Mouse (Mus musculus) neural tube, embryonic 15.5 days (tissue): ENCODE measurements at regions not wholly inside any gene's neighbourhood (a gene's known extent, or its start where the extent isn't known, plus 50 kb on each side); places are given as distances from the start of the nearest gene placed in this dataset.

ENCODE experiments used
- ATAC-seq: fragments of 200-750 bp; cut with Nextera tagmentation; 2 replicates; pipeline ENCODE4 v1.8.0; 2017; ENCODE audit warnings: mild to moderate bottlenecking, moderate TSS enrichment, moderate library complexity; ENCODE audit not compliant: low FRiP score
- H3K27ac ChIP-seq: fragments of 300-500 bp; sonication (generic); replicated peaks from 2 replicates; pipeline ENCODE4 v1.5.1; 2015; ENCODE audit warnings: mild to moderate bottlenecking, inconsistent platforms
- H3K27me3 ChIP-seq: fragments of 300-500 bp; sonication (generic); replicated peaks from 2 replicates; pipeline ENCODE4 v1.6.1; 2015; ENCODE audit warnings: inconsistent platforms
- H3K36me3 ChIP-seq: fragments of 300-500 bp; sonication (generic); 2 replicates; pipeline ENCODE4 v1.6.1; 2015; ENCODE audit warnings: inconsistent platforms
- H3K4me1 ChIP-seq: fragments of 300-500 bp; sonication (generic); 2 replicates; pipeline ENCODE4 v1.6.1; 2015; ENCODE audit warnings: inconsistent platforms
- H3K4me2 ChIP-seq: fragments of 300-500 bp; sonication (generic); 2 replicates; pipeline ENCODE4 v1.6.1; 2015; ENCODE audit warnings: inconsistent platforms, mild to moderate bottlenecking, moderate library complexity
- H3K4me3 ChIP-seq: fragments of 300-500 bp; sonication (generic); replicated peaks from 2 replicates; pipeline ENCODE4 v1.5.1; 2015; ENCODE audit warnings: mild to moderate bottlenecking, inconsistent platforms
- H3K9ac ChIP-seq: fragments of 300-500 bp; sonication (generic); replicated peaks from 2 replicates; pipeline ENCODE4 v1.6.1; 2015; ENCODE audit warnings: mild to moderate bottlenecking, inconsistent platforms
- H3K9me3 ChIP-seq: fragments of 300-500 bp; sonication (generic); replicated peaks from 2 replicates; pipeline ENCODE4 v1.6.1; 2016; ENCODE audit warnings: inconsistent platforms
- WGBS: fragments of 180-500 bp; shearing (Covaris S2); methylation state at CpG from one replicate; pipeline ENCODE4 v1.1.7; 2015; ENCODE audit warnings: mixed read lengths; 5-methylcytosine and 5-hydroxymethylcytosine counted together

DNA sequence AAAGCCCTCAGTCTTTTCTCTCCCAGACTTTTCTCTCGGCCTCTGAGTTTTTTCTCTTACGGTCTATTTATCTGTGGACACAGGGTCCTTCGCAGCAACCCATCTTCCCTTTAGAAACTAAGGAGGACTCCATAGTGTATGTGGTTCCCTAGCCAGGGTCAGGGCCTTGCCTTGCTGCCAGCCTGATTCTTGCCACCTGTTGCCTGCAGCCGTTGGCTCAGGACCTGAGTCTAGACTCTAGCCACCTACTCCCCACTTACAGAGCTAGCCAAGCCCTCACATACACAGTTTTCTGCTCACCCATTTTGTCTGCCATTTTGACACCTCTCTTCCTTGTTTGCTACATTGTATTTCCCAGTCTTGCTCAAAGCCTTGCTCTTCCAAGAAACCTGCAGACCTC lies 165.2 kb downstream of the Zfp36l1 start:
- Histone ChIP-seq H3K4me3 (no peak overlapping the region), H3K4me1 (peaks cover 19% of the 10 kb centered on the region; the same call in 1 of the 2 replicates), H3K9ac (no peak overlapping the region), H3K36me3 (no peaks in the 10 kb centered on the region), H3K9me3 (no peaks in the 10 kb centered on the region), H3K27ac (no peak overlapping the region), H3K4me2 (no peak overlapping the region), H3K27me3 (no peaks in the 10 kb centered on the region)
- 95% methylated on average over 4 of the region's 4 CpGs for WGBS
- ATAC-seq, result no peak

DNA sequence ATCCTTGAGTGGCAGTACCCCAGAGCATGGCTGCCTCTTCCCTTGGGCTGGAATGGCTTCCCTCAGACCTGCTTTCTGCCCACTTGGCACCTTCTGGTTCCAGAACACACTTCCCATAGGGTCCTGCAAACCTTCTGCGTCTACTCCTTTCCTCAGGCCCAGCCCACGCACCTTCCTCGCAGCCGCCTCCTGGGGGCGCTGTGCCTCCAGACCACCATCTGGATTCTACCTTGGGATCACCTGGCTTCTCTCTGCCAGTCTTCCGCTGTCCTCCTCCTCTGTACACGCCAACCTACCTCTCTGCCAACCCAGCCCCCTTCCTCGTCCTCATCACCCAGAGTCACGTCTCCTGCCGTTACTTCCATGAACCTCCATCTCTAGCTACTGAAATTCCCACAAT lies 166.0 kb downstream of the Zfp36l1 start:
- no peak overlapping the region for H3K4me2 ChIP-seq
- WGBS, result 86% methylated on average over 10 of the region's 10 CpGs
- no peak for ATAC-seq
- no peaks in the 10 kb centered on the region for H3K27me3 ChIP-seq
- peaks cover 19% of the 10 kb centered on the region; the same call in 1 of the 2 replicates for H3K4me1 ChIP-seq
- H3K9ac ChIP-seq, result no peak overlapping the region
- H3K36me3 ChIP-seq, result no peaks in the 10 kb centered on the region
- no peak overlapping the region for H3K27ac ChIP-seq
- H3K9me3 ChIP-seq, result no peaks in the 10 kb centered on the region
- H3K4me3 ChIP-seq, result no peak overlapping the region

- no peak for ATAC-seq
- no peak overlapping the region for H3K4me3 ChIP-seq
- WGBS, result 93% methylated on average over 4 of the region's 4 CpGs
- no peaks in the 10 kb centered on the region for H3K9me3 ChIP-seq
- 0 out of 2 replicates have a peak overlapping the region, but pooled peaks have one; percentile 63 for H3K27ac ChIP-seq
- peaks cover 19% of the 10 kb centered on the region; the same call in 1 of the 2 replicates for H3K4me1 ChIP-seq
- no peak overlapping the region for H3K4me2 ChIP-seq
- H3K9ac ChIP-seq, result no peak overlapping the region
- H3K36me3 ChIP-seq, result no peaks in the 10 kb centered on the region
- no peaks in the 10 kb centered on the region for H3K27me3 ChIP-seq
These were observed 166.9 kb downstream of the Zfp36l1 start for GRCm38 (mm10) chr12:79945899-79946298.

DNA sequence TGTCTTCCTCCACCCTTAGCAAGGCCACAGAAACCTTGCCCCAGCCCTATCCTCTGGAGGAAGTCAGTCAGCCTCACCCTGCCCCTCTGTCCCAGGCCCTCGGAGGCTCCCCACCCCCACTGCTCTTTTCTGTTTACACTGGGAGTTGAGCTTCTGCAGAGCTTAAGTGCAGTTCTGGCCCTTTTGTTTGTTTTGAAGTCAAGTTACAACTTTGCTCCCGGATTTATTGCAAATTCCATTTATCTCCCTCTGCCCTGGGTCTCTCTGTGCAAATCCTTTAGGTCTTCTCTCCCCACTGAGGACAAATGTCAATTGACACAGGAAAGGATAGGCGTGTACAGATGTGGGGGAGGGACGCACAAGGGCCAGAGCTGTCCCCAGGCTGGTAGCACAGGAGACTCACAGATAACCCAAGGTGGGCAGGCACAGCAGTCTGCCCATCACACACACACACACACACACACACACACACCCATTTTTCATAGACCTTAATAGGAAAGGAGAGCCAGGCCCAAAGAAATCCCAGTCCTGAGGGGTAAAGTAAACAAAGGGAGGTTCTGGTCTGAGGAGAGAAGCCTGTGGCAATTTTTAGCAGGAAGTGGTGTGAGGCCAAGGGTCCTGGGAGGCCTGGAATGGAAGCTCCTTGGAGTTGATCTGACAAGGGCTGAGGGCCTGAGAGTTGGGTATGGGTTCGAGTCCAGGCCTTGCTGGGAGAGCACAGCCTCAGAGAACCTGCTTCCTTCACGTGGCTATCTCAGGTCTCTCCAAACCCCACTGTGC lies 167.9 kb downstream of the Zfp36l1 start:
- H3K4me1 ChIP-seq, result peaks cover 19% of the 10 kb centered on the region; the same call in 1 of the 2 replicates
- H3K9ac ChIP-seq, result no peak overlapping the region
- H3K27me3 ChIP-seq, result no peaks in the 10 kb centered on the region
- H3K27ac ChIP-seq, result peak overlapping the region; percentile 63
- ATAC-seq, result no peak
- no peaks in the 10 kb centered on the region for H3K9me3 ChIP-seq
- no peak overlapping the region for H3K4me2 ChIP-seq
- H3K4me3 ChIP-seq, result no peak overlapping the region
- no peaks in the 10 kb centered on the region for H3K36me3 ChIP-seq
- 26% methylated on average over 6 of the region's 6 CpGs for WGBS

DNA sequence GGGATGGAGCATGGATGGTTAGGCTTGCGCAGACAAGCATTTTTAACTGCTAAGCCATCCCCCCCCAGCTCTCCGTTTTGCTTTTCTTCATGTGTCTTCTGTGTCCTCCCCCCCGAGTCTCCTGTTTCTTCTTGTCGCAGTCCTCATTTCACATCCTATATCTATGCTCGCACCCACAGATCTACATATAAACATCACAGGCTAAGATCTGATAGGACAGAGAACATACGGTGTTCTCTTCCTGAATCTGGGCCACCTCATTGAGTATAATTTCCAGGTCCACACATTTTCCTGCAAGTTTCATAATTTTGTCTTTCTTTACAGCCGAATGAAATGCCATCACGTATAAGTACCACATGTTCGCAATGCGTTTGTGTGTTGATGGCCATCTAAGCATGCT lies 168.7 kb downstream of the Zfp36l1 start:
- no peaks in the 10 kb centered on the region for H3K36me3 ChIP-seq
- H3K9me3 ChIP-seq, result no peaks in the 10 kb centered on the region
- 88% methylated on average over 10 of the region's 10 CpGs for WGBS
- no peaks in the 10 kb centered on the region for H3K27me3 ChIP-seq
- no peak overlapping the region for H3K4me3 ChIP-seq
- no peak for ATAC-seq
- H3K4me1 ChIP-seq, result peaks cover 19% of the 10 kb centered on the region; the same call in 1 of the 2 replicates
- H3K27ac ChIP-seq, result peak overlapping the region; percentile 63; the same call in 1 of the 2 replicates
- H3K9ac ChIP-seq, result no peak overlapping the region
- no peak overlapping the region for H3K4me2 ChIP-seq

- H3K27me3 ChIP-seq, result no peaks in the 10 kb centered on the region
- no peak overlapping the region for H3K4me3 ChIP-seq
- no peak overlapping the region for H3K4me2 ChIP-seq
- H3K9ac ChIP-seq, result no peak overlapping the region
- ATAC-seq, result no peak
- H3K36me3 ChIP-seq, result no peaks in the 10 kb centered on the region
- WGBS, result 65% methylated on average over 10 of the region's 10 CpGs
- no peak overlapping the region for H3K27ac ChIP-seq
- H3K4me1 ChIP-seq, result peaks cover 19% of the 10 kb centered on the region; the same call in 1 of the 2 replicates
- H3K9me3 ChIP-seq, result no peaks in the 10 kb centered on the region
These were observed 170.2 kb downstream of the Zfp36l1 start for GRCm38 (mm10) chr12:79942563-79943131.

DNA sequence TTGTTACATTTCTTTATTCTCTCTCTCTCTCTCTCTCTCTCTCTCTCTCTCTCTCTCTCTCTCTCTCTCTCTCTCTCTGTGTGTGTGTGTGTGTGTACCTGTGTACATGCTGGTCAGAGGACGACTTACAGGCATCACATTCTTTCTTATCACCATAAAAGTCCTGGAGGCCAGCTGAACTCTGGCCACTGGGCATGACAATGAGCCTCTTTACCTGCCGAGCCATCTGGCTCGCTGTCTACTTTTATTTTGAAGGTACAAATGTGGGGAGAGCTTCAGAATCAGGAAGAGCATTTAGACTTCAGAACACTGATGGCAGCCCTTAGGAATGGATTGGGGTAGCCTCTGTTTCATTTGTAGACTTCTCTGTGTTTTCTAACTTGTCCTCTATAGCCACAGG lies 171.0 kb downstream of the Zfp36l1 start:
- WGBS, result 53% methylated on average over 3 of the region's 3 CpGs
- no peaks in the 10 kb centered on the region for H3K27me3 ChIP-seq
- H3K9me3 ChIP-seq, result no peaks in the 10 kb centered on the region
- H3K4me1 ChIP-seq, result peaks cover 26% of the 10 kb centered on the region; the same call in 1 of the 2 replicates
- no peak for ATAC-seq
- H3K9ac ChIP-seq, result no peak overlapping the region
- H3K36me3 ChIP-seq, result no peaks in the 10 kb centered on the region
- no peak overlapping the region for H3K27ac ChIP-seq
- no peak overlapping the region for H3K4me3 ChIP-seq
- H3K4me2 ChIP-seq, result no peak overlapping the region

GRCm38 (mm10) chr12:79939436-79939835 lies 173.4 kb downstream of the Zfp36l1 start:
- Histone ChIP-seq H3K9me3 (no peaks in the 10 kb centered on the region), H3K4me1 (peaks cover 10% of the 10 kb centered on the region; the same call in 1 of the 2 replicates), H3K4me2 (no peak overlapping the region), H3K27ac (no peak overlapping the region), H3K27me3 (no peaks in the 10 kb centered on the region), H3K4me3 (no peak overlapping the region), H3K36me3 (no peaks in the 10 kb centered on the region), H3K9ac (no peak overlapping the region)
- WGBS, result 93% methylated on average over 9 of the region's 9 CpGs
- ATAC-seq, result no peak

GRCm38 (mm10) chr12:79937876-79938275 lies 174.9 kb downstream of the Zfp36l1 start:
- Histone ChIP-seq H3K4me3 (no peak overlapping the region), H3K9ac (no peak overlapping the region), H3K4me1 (peaks cover 7% of the 10 kb centered on the region; the same call in 1 of the 2 replicates), H3K4me2 (no peak overlapping the region), H3K36me3 (no peaks in the 10 kb centered on the region), H3K9me3 (no peaks in the 10 kb centered on the region), H3K27ac (peak overlapping the region; percentile 73; the same call in 1 of the 2 replicates), H3K27me3 (no peaks in the 10 kb centered on the region)
- WGBS, result 90% methylated on average over 4 of the region's 4 CpGs
- ATAC-seq, result no peak

- peak; percentile 50; the same call in 1 of the 2 replicates for ATAC-seq
- 8% methylated on average over 5 of the region's 5 CpGs for WGBS
These were observed 176.1 kb downstream of the Zfp36l1 start for GRCm38 (mm10) chr12:79936698-79937097.

DNA sequence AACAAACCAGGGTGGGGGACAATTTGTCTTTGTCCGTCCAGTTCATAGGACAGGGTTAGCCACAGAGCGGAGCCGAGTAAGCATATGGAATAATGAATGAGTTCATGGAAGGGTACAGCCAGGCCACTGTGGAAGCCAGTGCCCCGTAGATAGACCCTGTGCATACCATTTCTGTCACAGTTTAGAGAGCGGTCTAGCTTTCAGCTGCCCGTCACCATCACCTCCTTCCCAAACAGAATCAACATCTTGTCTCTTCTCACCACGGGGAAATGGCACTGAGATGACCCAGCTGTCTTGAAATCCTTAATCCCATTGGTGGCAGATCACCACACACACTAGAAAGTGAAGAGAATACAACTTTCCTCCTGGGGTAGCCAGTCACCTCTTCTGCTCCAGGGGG lies 178.7 kb downstream of the Zfp36l1 start:
- WGBS, result 59% methylated on average over 7 of the region's 7 CpGs
- Histone ChIP-seq H3K36me3 (no peaks in the 10 kb centered on the region), H3K27ac (no peak overlapping the region), H3K9ac (no peak overlapping the region), H3K4me2 (no peak overlapping the region), H3K27me3 (no peaks in the 10 kb centered on the region), H3K4me3 (no peak overlapping the region), H3K4me1 (peaks cover 16% of the 10 kb centered on the region), H3K9me3 (no peaks in the 10 kb centered on the region)
- ATAC-seq, result no peak

More at GRCm38 (mm10) chr12:79936698-79937097, 176.1 kb downstream of the Zfp36l1 start:
- Histone ChIP-seq H3K4me3 (no peak overlapping the region), H3K27ac (peak overlapping the region; percentile 73), H3K9ac (no peak overlapping the region), H3K4me1 (peaks cover 8% of the 10 kb centered on the region; the same call in 1 of the 2 replicates), H3K4me2 (no peak overlapping the region), H3K27me3 (no peaks in the 10 kb centered on the region), H3K36me3 (no peaks in the 10 kb centered on the region), H3K9me3 (no peaks in the 10 kb centered on the region)

GRCm38 (mm10) chr12:79932905-79933304 lies 179.9 kb downstream of the Zfp36l1 start:
- H3K4me1 ChIP-seq, result peaks cover 28% of the 10 kb centered on the region
- no peak overlapping the region for H3K4me2 ChIP-seq
- 35% methylated on average over 7 of the region's 7 CpGs for WGBS
- no peak overlapping the region for H3K27ac ChIP-seq
- no peak overlapping the region for H3K4me3 ChIP-seq
- no peak overlapping the region for H3K9ac ChIP-seq
- H3K9me3 ChIP-seq, result no peaks in the 10 kb centered on the region
- H3K27me3 ChIP-seq, result no peaks in the 10 kb centered on the region
- no peak for ATAC-seq
- no peaks in the 10 kb centered on the region for H3K36me3 ChIP-seq
